Mouse (Mus musculus) CH12.LX (cell line): ENCODE measurements around the gene Nol10. TPM values are rescaled to one million over a fixed set of nuclear protein-coding genes. Genes with fewer than 3 reads are reported as not detected.

Experiments used
- DNase-seq: peaks from one replicate; pipeline ENCODE4 v3.0.0-alpha.2; 2013; ENCODE audit errors: extremely low read depth
- H3K27ac ChIP-seq: 2 replicates; pipeline ENCODE4 v1.5.1; 2012; ENCODE audit warnings: low read depth, mild to moderate bottlenecking, control low read depth, moderate library complexity; ENCODE audit not compliant: insufficient read depth
- H3K27me3 ChIP-seq: replicated peaks from 2 replicates; pipeline ENCODE3; 2012; ENCODE audit warnings: inconsistent platforms
- H3K36me3 ChIP-seq, 2 experiments: replicated peaks in 1 of 2; 2 replicates each; pipeline versions ENCODE3 to v1.6.1; 2012; ENCODE audit warnings: inconsistent platforms in 1 of 2, low read length in 1 of 2, mild to moderate bottlenecking in 1 of 2, mixed read lengths in 1 of 2, moderate library complexity in 1 of 2; ENCODE audit not compliant: control insufficient read depth in 1 of 2, insufficient read depth in 1 of 2
- H3K4me1 ChIP-seq, 2 experiments: 2 replicates each; pipeline ENCODE4 v1.6.1; 2012; ENCODE audit warnings: inconsistent platforms in 1 of 2, moderate library complexity in 1 of 2; ENCODE audit not compliant: insufficient read depth in 2 of 2, control insufficient read depth in 1 of 2
- H3K4me2 ChIP-seq: 2 replicates; pipeline ENCODE4 v1.6.1; 2012; ENCODE audit warnings: low read depth, mild to moderate bottlenecking, control low read depth; ENCODE audit not compliant: poor library complexity, insufficient read depth, severe bottlenecking
- H3K4me3 ChIP-seq, 3 experiments: fragments of 150-350 bp in 1 of 3; sonication (generic) in 1 of 3; replicated peaks in 1 of 3; 2 replicates each; pipeline versions ENCODE3 to v1.5.1; 2011 to 2012; ENCODE audit warnings: low read depth in 2 of 3, low read length in 2 of 3, mild to moderate bottlenecking in 2 of 3, moderate library complexity in 2 of 3, control low read depth in 1 of 3, improper control_type of control experiment in 1 of 3, inconsistent platforms in 1 of 3, mixed read lengths in 1 of 3; ENCODE audit not compliant: poor library complexity in 1 of 3
- H3K79me2 ChIP-seq: replicated peaks from 2 replicates; pipeline ENCODE4 v1.6.1; 2012; ENCODE audit warnings: mild to moderate bottlenecking, moderate library complexity; ENCODE audit not compliant: control insufficient read depth, poor library complexity, insufficient read depth, severe bottlenecking; ENCODE audit errors: extremely low read depth
- H3K9ac ChIP-seq: 2 replicates; pipeline ENCODE4 v1.6.1; 2012; ENCODE audit warnings: low read depth, mild to moderate bottlenecking, control low read depth, moderate library complexity; ENCODE audit not compliant: insufficient read depth
- H3K9me3 ChIP-seq: replicated peaks from 2 replicates; pipeline ENCODE3; 2012; ENCODE audit warnings: low read length, inconsistent platforms, mixed read lengths
- BHLHE40 ChIP-seq: IDR thresholded peaks from 2 replicates; pipeline ENCODE4 v1.6.1; 2011; ENCODE audit warnings: mild to moderate bottlenecking, low read depth, low read length, improper control_type of control experiment
- CHD1 ChIP-seq: IDR thresholded peaks from 2 replicates; pipeline ENCODE4 v1.6.1; 2012; ENCODE audit warnings: low read depth, low read length, improper control_type of control experiment, inconsistent platforms
- CHD2 ChIP-seq: IDR thresholded peaks from 2 replicates; pipeline ENCODE4 v1.6.1; 2011; ENCODE audit warnings: low read length, improper control_type of control experiment
- E2F4 ChIP-seq: IDR thresholded peaks from 2 replicates; pipeline ENCODE4 v1.6.1; 2011; ENCODE audit warnings: low read depth, low read length, improper control_type of control experiment; ENCODE audit not compliant: insufficient replicate concordance
- ELF1 ChIP-seq: IDR thresholded peaks from 2 replicates; pipeline ENCODE4 v1.6.1; 2014; ENCODE audit warnings: low read depth, mild to moderate bottlenecking, inconsistent platforms, low read length, improper control_type of control experiment
- ETS1 ChIP-seq: conservative IDR thresholded peaks from 2 replicates; pipeline ENCODE4 v1.6.1; 2012; ENCODE audit warnings: low read depth, mild to moderate bottlenecking, inconsistent platforms, low read length, improper control_type of control experiment, moderate library complexity
- GABPA ChIP-seq: IDR thresholded peaks from 2 replicates; pipeline ENCODE4 v1.6.1; 2012; ENCODE audit warnings: low read depth, low read length, improper control_type of control experiment, inconsistent platforms; ENCODE audit not compliant: insufficient replicate concordance
- IRF4 ChIP-seq: IDR thresholded peaks from 2 replicates; pipeline ENCODE4 v1.6.1; 2014; ENCODE audit warnings: low read depth, mild to moderate bottlenecking, inconsistent platforms, low read length, improper control_type of control experiment
- MAFK ChIP-seq: IDR thresholded peaks from 2 replicates; pipeline ENCODE4 v1.6.1; 2011; ENCODE audit warnings: low read length, improper control_type of control experiment; ENCODE audit not compliant: insufficient replicate concordance
- MAX ChIP-seq: IDR thresholded peaks from 2 replicates; pipeline ENCODE4 v1.6.1; 2011; ENCODE audit warnings: low read length, improper control_type of control experiment
- MAZ ChIP-seq: IDR thresholded peaks from 2 replicates; pipeline ENCODE4 v1.6.1; 2012; ENCODE audit warnings: low read depth, mild to moderate bottlenecking, inconsistent platforms, low read length, improper control_type of control experiment, moderate library complexity
- MXI1 ChIP-seq: IDR thresholded peaks from 2 replicates; pipeline ENCODE4 v1.6.1; 2011; ENCODE audit warnings: mild to moderate bottlenecking, low read depth, low read length, improper control_type of control experiment
- NELFE ChIP-seq: IDR thresholded peaks from 2 replicates; pipeline ENCODE4 v1.6.1; 2011; ENCODE audit warnings: low read depth, low read length, improper control_type of control experiment
- NRF1 ChIP-seq: IDR thresholded peaks from 2 replicates; pipeline ENCODE4 v1.6.1; 2014; ENCODE audit warnings: low read depth, mild to moderate bottlenecking, inconsistent platforms, low read length, improper control_type of control experiment, moderate library complexity
- PAX5 ChIP-seq: IDR thresholded peaks from 2 replicates; pipeline ENCODE4 v1.6.1; 2012; ENCODE audit warnings: low read length, inconsistent platforms, mixed read lengths
- RAD21 ChIP-seq: IDR thresholded peaks from 2 replicates; pipeline ENCODE4 v1.6.1; 2011; ENCODE audit warnings: low read depth, mild to moderate bottlenecking, low read length, improper control_type of control experiment, moderate library complexity
- RCOR1 ChIP-seq: conservative IDR thresholded peaks from 2 replicates; pipeline ENCODE4 v1.6.1; 2012; ENCODE audit warnings: low read depth, mild to moderate bottlenecking, inconsistent platforms, low read length, improper control_type of control experiment
- SIN3A ChIP-seq: IDR thresholded peaks from 2 replicates; pipeline ENCODE4 v1.6.1; 2012; ENCODE audit warnings: low read length, improper control_type of control experiment, inconsistent platforms
- TBP ChIP-seq: conservative IDR thresholded peaks from 2 replicates; pipeline ENCODE4 v1.6.1; 2011; ENCODE audit warnings: low read depth, low read length, improper control_type of control experiment
- TCF12 ChIP-seq: IDR thresholded peaks from 2 replicates; pipeline ENCODE4 v1.6.1; 2014; ENCODE audit warnings: low read depth, mild to moderate bottlenecking, inconsistent platforms, low read length, improper control_type of control experiment
- USF1 ChIP-seq: IDR thresholded peaks from 2 replicates; pipeline ENCODE4 v1.6.1; 2014; ENCODE audit warnings: low read depth, mild to moderate bottlenecking, inconsistent platforms, low read length, improper control_type of control experiment
- ZKSCAN1 ChIP-seq: IDR thresholded peaks from 2 replicates; pipeline ENCODE4 v1.6.1; 2012; ENCODE audit warnings: low read depth, inconsistent platforms, low read length, improper control_type of control experiment, borderline replicate concordance
- ZMIZ1 ChIP-seq: IDR thresholded peaks from 2 replicates; pipeline ENCODE4 v1.6.1; 2012; ENCODE audit warnings: low read depth, mild to moderate bottlenecking, inconsistent platforms, low read length, improper control_type of control experiment
- ZNF384 ChIP-seq: IDR thresholded peaks from 2 replicates; pipeline ENCODE4 v1.6.1; 2012; ENCODE audit warnings: low read depth, low read length, improper control_type of control experiment, inconsistent platforms
- dilution Hi-C: fragments of 300-500 bp; cut with MboI; formaldehyde crosslinking; loops from 2 replicates; pipeline ENCODE4 v1.14.3; 2020; ENCODE audit warnings: low sequenced_read_pairs; ENCODE audit not compliant: extremely low pct_unique_long_range_greater_than_20kb, extremely low pct_ligation_motif_present
- in situ Hi-C: fragments of 300-500 bp; cut with MboI; formaldehyde crosslinking; loops from 3 replicates; pipeline ENCODE4 v1.14.3; 2019; ENCODE audit warnings: low sequenced_read_pairs, low pct_ligation_motif_present, low pct_unique_long_range_greater_than_20kb, mixed read lengths
- polyA plus RNA-seq: library from polyadenylated mRNA; unstranded; fragments of >175 nt; gene quantifications from 2 replicates; pipeline ENCODE4 v1.2.1, GENCODE M21; 2012; ENCODE audit warnings: low read depth; ENCODE audit not compliant: insufficient read length
- total RNA-seq, 2 experiments: library from RNA; depleted of rRNA; stranded (reverse); fragments of 300-350 nt in 1 of 2; fragments of >200 nt in 1 of 2; gene quantifications; 2 replicates each; pipeline ENCODE4 v1.2.3; 2012 to 2014

The Nol10 gene
- total and polyA plus RNA-seq, 3 experiments = 10.9 to 65.8 (median 14.5) TPM

GRCm38 (mm10) chr12:17299902-17300301, 48.4 kb upstream of the Nol10 start:
- H3K9me3 ChIP-seq = no peaks in the 10 kb centered on the region
- no peak for TF ChIP-seq MAFK
- TF ChIP-seq MAZ = no peak
- TF ChIP-seq ETS1 = no peak
- no peak for TF ChIP-seq NRF1
- no peak for TF ChIP-seq ZNF384
- no peak for TF ChIP-seq E2F4
- TF ChIP-seq RCOR1 = no peak
- no peak for TF ChIP-seq GABPA
- TF ChIP-seq SIN3A = no peak
- TF ChIP-seq BHLHE40 = no peak
- TF ChIP-seq NELFE = no peak
- TF ChIP-seq TCF12 = no peak
- TF ChIP-seq CHD1 = no peak
- no peak for TF ChIP-seq ELF1
- TF ChIP-seq CHD2 = no peak
- no peak for TF ChIP-seq USF1
- TF ChIP-seq MXI1 = no peak
- TF ChIP-seq RAD21 = no peak
- no peaks in the 10 kb centered on the region for H3K36me3 ChIP-seq
- in situ Hi-C loops = no loop called here
- peaks cover 10 to 15% of the 10 kb centered on the region in 2 experiments for H3K4me1 ChIP-seq
- peaks cover 2% of the 10 kb centered on the region for H3K27me3 ChIP-seq
- no peak overlapping the region for H3K4me2 ChIP-seq
- dilution Hi-C loops = no loop called here
- H3K79me2 ChIP-seq = no peaks in the 10 kb centered on the region
- no peak overlapping the region for H3K4me3 ChIP-seq
- no peak overlapping the region for H3K9ac ChIP-seq
- DNase-seq = no peak
- H3K27ac ChIP-seq = no peak overlapping the region

GRCm38 (mm10) chr12:17305445-17305844, 42.8 kb upstream of the Nol10 start:
- H3K4me1 ChIP-seq = no peaks in the 10 kb centered on the region
- H3K27me3 ChIP-seq = peaks cover 4% of the 10 kb centered on the region
- dilution Hi-C loops = no loop called here
- no peaks in the 10 kb centered on the region for H3K9me3 ChIP-seq
- DNase-seq = no peak
- H3K4me2 ChIP-seq = no peak overlapping the region
- no peak for TF ChIP-seq ZKSCAN1
- no peak for TF ChIP-seq TBP
- TF ChIP-seq PAX5 = no peak
- TF ChIP-seq NRF1 = no peak
- TF ChIP-seq MAX = no peak
- no peak for TF ChIP-seq RCOR1
- TF ChIP-seq IRF4 = no peak
- TF ChIP-seq ZMIZ1 = no peak
- TF ChIP-seq, all 38 proteins: peak for 0
- in situ Hi-C loops = no loop called here
- no peak overlapping the region for H3K9ac ChIP-seq
- no peaks in the 10 kb centered on the region for H3K36me3 ChIP-seq
- no peaks in the 10 kb centered on the region for H3K79me2 ChIP-seq
- no peak overlapping the region for H3K4me3 ChIP-seq
- no peak overlapping the region for H3K27ac ChIP-seq
